Mouse (Mus musculus) adrenal gland, adult 2 months (tissue): ENCODE measurements around the gene Tbx5. TPM values are rescaled to one million over a fixed set of nuclear protein-coding genes. Genes with fewer than 3 reads are reported as not detected.

ENCODE experiments used
- DNase-seq: peaks from one replicate; pipeline ENCODE4 v3.0.0; 2021
- polyA plus RNA-seq: library from polyadenylated mRNA; depleted of rRNA; stranded (reverse); fragments of >200 nt; gene quantifications from 2 replicates; pipeline ENCODE4 v1.2.3, GENCODE M21; 2012
- total RNA-seq, 2 experiments: library from RNA; stranded (reverse); gene quantifications; 2 replicates each; pipeline ENCODE4 v1.2.3; 2021

Tbx5 gene
- total and polyA plus RNA-seq, 3 experiments: 0.12 to 0.66 (median 0.38) TPM

DNA sequence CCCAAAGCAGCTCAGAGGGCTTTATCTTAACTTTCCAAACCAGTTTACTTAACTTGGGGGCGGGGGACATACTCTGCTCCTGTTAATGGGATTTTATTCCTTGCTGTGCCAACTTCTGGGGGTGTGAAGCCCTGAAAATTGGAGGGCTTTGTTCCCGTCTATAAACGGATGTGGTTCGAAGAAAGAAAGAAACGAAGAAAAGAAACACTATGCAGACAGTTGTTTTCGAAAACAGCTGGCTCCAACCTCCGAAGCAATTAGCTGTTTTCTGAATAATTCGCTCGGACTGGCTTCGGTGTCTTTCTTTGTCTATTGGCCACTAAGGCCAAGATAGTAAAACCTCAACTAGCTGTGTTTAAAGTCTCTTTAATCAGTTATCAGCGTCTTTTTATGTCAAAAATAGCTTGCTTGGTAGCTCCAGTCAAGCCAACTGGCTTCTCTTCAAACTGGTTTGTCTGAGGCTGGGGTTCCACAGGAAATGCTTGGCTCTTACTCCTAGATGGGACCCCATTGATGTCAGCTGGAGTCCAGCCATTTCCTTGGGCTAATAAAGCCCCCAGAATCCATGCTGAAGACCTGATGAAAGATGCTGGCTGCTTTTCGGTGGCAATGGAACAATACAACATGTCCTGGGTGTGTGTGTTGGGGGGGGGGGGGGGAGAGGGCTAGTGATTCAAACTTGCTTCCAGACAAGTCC lies 21.3 kb upstream of the Tbx5 start:
- DNase-seq: no peak

DNA sequence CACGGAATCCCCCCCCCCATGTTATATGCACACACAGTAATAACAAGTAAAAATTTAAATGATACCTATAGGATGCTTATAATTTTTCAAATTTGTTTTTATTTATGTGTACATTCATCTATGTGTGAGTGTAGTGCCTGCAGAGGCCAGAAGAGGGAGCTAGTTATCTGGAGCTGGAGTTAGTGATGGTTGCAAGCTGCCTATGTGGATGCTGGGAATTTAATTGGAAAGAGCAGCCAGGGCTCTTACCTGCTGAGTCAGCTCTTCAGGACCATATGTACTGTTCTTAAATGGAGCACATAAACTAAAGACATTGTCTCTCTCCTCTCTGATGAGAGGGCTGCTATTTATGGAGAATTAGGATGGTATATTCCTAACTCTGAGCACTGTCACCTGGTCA lies 17.2 kb upstream of the Tbx5 start:
- DNase-seq: no peak

DNA sequence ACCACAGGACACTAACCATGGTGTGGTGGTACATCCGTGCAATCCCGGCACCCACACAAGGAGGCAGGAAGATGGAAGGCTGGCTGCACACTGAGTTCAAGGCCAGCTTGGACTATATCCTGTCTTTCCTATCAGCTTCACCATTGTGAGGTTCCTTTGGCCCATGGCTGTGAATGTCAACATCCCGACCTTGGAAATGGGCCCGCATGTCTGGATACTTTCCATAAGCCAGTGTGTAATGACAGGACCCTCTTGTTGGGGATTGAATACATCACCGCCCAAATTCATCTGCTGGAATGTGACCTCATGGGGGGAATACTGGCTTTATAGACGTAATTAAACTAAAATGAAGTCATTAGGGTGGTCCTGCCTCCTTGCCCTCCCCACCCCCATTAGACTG lies 12.0 kb upstream of the Tbx5 start:
- DNase-seq: no peak

DNA sequence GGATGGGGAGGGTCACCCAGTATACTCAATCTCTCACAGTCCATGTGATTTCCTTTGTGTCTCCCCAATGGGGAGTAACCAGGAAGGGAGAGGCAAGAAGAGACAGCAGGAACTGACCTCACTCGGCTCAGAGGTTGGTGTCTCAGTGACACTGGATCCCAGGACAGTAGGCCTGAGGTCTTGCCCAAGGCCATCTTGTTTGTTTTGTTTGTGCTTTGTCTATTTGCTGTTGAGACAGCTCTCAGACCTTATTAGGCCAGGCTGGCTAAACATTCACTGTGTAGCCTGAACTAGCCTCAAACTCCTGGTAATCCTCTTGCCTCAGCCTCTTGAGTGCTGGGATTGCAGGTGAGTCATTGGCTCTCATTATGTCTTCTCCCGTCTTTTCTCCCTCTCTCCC lies 11.0 kb upstream of the Tbx5 start:
- no peak for DNase-seq

DNA sequence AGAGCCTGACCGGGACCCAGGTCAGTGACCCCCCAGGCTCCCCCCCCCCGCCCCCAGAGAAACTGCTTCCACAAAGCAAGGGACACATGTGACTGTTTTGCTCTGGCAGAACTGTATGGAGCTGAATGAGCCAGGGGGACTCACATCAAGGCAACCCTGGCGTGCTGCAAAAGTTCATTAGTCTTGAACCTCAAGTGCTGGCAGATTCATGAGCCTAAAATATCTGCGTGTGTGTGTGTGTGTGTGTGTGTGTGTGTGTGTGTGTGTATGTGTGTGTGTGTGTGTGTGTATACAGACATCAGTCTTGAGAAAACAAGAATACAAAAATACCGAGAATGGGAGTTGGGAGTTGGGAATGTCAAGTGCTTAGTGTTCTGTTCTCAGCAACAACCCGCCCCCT lies 5.1 kb upstream of the Tbx5 start:
- DNase-seq: no peak

DNA sequence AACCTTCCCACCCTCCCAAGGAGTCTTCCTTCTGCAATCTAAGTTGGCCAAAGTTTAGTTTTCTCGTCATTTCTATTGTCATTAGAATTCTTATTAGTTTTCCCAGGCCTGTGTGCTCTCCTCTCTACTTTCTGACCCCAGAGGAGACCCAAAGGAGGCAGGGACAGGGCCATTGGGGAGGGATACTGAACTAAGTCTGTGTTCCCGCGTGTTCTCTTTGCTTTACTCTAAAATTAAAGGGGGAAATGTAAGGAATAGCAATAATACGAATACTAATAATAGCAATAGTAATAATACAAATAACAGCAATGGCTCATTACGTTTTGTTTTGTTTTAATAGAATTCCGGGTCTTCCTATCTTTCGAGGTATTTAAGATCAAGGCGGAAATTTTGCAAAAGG lies 1.9 kb upstream of the Tbx5 start:
- DNase-seq: no peak

DNA sequence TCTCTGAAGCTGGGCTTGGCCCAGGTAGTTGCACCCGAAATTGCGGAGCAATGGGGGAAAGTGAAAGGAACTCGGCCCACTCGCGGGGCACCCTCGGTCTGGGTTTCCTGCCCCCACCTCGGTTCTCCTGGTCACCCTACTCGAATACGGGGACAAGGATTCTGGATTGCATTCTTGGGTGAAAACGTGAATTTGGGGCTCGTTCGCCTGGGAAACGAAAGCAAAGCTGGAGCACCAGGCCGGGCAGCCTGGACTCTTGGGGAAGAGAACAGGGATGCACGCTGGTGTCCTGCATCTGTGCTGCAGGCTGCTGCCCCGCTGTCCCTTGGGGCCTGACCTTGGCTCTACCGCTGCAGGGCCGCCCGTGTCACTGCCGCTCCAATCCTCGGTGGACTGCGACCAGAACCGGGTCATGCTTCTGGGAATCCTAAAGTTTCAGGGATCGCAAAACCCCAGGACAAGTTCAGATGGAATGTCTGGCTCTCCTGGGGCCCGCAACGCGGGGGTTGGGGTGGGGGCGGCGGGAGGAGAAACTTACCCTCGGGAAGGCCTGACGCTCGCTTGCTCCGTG lies 1.2 kb upstream of the Tbx5 start:
- DNase-seq: peak; percentile 31

DNA sequence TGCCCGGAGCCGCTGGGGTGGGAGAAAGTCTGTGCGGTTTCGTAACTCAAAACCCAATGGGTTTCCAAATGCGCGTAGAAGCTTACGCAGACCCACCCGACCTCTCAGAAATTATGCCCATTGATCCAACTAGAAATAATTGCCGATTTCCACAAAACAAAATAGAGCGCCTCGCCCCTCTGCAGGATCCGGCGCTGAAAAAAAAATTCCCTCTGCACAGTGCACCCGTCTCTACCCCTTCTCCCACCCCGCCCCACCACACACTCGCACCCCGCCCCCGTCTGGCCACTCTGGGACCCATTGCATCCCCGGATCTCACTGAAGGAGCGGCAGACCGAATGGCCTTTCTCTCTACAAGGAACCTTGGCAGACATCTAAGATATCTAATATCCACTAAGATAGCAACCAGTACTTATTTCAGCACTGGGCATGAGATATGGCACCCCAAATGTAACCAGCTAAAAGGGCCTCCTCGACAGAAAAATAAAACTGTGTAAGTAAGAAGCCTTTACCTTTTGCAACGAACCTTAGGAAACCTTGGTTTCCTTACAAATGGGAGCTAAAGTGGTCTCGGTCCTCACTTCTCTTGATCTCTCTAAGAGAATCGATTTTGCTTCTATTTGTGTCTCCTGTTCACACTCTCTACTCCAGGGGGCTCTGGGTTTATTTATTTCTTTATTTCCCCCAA lies 533 bp upstream of the Tbx5 start:
- no peak for DNase-seq

DNA sequence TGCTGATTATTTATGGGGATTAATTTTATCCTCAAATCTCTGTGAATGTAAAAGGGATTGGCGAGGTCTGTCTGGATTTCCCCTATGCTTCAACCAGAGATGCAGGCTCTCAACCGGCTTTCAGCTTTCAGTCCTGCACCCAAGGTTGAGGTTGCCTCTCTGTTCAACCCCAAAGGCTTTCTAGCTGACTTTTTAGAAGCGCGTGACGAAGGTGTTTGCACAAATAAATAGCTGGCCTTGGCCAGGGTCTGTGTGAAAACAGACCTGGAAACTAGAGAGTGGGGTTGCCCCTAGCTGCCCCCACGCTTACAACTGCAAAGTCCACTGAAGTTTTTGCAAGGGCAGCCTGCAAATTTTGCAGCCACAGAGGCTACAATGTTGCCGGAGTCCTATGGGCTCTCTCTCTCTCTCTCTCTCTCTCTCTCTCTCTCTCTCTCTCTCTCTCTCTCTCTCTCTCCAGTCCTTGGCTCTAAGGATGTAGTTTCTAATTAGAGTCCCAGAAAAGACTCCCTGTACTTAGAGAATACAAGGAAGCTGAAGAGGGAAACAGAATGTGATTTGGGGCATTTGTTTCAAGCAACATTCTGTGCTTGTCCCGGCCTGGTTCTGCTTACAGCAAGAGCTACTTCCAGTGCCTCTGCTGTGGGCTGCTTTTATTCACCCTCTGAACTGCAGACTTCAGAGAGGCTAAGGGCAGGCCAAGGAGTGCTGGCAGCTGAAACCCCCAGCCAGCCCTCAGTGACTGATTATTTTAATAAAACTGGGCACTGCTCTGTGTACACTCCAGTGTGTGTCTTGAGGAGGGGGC lies 959 bp downstream of the Tbx5 start:
- no peak for DNase-seq

DNA sequence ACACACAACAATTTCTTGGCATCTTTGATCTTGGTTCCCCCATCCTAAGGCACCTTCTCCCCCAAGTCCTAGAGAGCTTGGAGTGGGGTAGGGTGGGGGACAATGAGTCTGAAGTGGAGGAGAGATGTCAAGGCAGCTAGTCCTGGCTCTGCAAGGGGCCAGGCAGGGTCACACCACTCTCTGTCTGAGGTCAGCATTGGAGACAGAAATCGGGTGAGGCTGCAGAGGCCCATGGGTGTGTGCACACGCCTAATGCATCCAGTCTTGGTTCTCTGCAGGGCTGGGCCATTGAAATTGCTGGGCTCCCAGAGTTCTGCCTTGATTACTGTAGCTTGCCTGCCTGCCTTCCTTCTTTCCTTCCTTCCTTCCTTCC lies 1.5 kb downstream of the Tbx5 start:
- DNase-seq: no peak

DNA sequence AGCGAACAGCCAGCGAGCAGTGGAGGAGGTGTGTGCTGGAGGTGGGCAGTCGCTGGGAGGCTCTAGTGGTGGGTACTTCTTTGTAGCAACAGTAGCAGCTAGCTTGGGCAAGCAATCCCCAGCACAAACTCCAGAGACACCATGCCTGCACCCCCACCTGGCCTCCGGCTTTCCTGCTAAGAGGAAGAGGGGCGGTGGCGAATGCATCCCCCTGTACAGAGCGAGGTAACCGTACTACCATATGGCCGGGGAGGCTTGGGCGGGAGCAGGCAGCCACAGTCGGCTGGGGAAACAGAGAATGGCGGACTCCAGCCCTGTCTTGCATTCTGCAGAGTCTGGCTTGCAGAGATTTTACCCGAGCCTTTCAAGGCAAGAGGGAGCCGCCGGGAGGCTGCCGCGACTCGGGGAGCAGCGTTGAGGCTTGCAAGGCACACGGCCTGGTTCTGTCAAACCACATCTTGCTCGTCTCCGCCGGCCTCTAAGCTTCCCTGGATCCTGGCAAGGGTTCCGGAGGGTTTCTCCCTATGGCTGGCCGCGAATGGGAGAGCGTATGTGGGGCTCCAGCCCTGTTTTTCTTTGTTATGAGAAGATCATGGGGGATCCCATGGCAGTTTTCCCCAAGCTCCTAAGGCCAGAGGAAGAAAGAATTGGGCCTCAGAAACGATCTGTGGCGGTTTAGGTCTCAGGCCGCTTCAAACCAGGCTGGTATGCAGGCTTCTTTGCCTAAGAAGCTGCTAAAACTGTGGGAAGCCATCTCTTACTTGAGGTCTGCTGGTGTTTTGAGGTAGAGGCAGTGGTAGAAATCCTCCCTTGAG lies 2.8 kb downstream of the Tbx5 start:
- peak; percentile 2 for DNase-seq

DNA sequence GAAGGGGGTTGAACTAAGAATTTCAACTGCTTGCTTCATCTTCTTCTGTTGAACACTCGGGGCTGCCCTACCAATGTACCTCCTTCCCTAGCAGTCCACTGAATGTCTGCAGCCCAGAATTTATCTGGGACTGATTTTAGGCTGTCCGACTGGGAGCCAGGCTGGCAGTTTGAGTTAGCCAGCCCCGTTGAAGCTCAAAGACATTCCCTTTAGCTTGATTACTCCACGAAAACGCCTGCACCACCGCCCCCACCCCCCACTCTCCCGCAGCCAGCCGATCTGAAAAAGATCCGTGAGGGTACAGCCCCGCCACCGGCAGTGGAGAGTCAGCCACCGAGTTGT lies 3.4 kb downstream of the Tbx5 start:
- no peak for DNase-seq

DNA sequence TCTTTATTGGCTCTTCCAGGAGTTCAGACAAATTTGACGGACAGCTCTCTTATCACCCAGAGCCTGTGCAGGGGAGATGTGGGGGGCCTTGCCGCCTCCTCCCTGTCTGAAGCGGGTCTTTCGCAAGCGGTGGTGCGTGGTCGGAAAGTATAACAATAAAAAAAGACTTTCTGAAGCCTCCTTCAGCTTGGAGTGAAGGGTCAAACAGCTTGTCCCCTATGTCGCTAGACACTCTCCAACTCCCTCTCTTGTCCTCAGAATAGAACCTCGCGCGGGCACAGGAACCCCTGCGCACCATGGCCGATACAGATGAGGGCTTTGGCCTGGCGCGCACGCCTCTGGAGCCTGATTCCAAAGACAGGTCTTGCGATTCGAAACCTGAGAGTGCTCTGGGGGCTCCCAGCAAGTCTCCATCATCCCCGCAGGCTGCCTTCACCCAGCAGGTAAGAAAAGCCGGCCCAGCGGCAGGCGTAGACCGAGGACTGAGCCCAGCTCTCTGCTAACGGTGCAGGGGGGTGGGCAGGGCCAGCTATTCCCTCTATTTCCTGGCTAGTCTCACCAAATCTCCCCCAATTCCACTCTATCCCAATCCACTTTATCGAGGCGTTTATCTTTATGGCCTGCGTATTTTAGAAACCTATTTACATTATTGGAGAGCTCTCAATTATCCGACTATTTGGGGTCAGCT lies 4.3 kb downstream of the Tbx5 start:
- DNase-seq: no peak

DNA sequence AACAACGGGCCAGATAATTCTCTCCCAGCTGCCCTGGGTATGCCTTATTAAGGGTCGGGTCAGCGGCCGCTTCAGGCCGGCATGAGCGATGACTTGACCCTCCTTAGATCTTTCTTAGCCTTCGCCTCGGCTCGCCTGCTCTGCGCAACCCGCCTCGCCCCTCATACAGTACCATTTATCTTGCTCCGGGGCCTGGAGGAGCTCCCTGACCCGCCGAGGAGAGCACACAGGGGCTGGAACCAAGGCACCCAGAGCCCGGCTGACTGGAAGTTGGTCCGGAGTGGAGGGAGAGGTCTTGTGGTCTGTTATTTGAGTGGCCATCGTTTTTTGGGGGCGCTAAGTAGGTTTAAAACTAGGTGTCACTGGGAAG lies 4.8 kb downstream of the Tbx5 start:
- no peak for DNase-seq

DNA sequence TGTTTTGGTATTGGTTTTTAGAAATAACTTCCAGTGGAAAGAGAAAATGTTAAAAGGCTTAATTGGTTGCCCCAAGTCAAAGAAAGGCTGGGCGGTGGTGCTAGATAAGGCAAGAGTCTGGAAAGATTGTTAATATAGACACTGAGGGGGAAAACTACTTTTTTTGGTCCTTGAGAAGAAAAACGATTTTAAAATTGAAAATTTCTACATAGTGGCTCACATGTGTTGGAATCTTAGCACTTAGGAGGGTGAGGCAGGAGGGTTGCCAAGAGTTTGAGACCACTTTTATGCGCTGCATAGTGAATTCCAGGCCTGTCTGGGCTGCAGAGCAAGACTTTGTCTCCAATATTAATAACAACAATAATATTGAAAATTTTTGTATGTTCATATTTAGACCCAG lies 5.4 kb downstream of the Tbx5 start:
- DNase-seq: no peak

DNA sequence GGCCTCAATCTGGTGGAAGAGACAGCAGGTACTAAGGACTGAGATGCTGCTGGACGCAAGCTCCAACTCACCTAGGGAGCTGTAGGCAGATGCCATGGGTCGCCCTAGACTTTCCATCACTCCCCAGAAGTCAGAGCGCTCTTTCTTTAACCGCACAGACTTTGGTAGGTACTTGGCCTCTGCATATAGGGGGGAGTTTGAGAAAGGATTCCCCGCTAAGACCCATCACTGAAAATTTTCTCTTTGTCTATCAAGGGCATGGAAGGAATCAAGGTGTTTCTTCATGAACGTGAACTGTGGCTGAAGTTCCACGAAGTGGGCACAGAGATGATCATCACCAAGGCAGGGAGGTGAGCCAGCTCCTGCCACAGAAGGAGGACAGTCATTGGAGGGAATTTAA lies 6.0 kb downstream of the Tbx5 start:
- DNase-seq: no peak

DNA sequence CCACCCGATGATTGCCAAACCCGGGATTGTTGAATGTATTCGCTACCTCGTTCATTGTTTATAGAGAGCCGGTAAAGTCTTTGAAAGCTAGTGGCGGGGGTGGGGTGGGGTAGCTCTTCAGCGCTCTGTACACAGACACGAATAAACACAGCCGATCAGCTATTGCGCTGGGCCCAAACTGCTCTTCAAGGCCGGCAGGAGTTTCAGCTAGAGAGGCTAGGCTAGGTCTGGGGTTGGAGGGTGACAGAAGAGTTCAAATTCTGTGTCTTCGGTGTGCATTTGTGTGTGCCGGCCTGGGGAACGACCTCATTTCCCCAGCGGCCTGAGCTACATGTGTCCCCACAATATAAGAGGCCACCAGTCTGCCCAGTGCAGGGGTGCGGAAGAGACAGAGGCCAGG lies 6.7 kb downstream of the Tbx5 start:
- DNase-seq: no peak

DNA sequence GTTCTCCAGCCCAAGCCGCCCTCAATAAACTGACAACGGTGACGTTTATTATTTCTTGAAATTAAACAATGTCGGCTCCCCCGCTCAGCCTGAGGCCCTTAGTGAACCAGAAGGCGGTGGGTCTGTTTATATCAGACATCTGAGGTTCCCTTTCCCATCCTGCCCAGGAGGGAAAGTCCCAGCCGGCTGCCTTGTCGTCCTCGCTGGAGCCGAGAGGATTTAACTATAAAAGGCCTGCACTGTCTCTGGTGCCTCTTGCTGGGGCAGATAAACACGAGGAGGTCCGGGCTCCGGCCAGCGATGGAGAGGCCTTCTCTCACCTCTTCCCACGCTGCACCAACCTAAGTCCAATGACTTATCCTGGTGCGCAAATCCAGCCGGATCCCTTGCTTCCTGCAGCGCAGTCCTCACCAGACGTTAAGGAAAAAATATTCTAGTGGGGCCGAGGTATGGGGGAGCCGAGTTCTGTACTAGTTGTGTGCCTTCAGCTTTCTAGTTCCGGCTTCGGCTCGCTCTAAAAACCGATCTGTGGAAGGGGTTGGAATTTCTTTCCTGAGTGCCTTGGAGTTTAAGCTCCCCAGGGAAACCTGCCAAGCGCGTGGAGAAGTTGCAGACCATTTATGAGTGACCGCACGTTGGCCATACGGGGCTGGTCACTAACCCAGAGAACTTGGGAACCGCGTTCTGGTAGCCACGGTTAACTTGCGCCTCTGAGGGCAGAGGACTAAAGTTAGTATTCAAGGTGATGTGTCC lies 7.3 kb downstream of the Tbx5 start:
- DNase-seq: no peak

DNA sequence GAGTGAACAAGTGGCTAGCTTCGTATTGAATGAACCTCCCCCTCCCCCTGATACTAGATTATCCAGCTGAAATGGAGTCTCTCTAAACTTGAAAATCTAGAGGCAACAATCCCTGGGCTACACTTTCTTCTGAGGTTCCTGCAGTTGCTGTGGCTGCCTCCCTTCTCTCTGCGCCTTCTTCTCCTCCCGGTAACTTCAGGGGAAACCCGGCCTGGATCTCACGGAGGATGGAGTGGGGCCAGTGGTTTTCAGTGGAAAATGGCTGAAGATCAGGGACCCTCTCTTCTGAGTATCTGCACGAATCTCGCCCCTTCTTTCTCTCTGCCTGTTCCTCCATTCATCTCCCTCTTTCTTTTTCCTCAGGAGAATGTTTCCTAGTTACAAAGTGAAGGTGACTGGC lies 7.9 kb downstream of the Tbx5 start:
- DNase-seq: no peak

DNA sequence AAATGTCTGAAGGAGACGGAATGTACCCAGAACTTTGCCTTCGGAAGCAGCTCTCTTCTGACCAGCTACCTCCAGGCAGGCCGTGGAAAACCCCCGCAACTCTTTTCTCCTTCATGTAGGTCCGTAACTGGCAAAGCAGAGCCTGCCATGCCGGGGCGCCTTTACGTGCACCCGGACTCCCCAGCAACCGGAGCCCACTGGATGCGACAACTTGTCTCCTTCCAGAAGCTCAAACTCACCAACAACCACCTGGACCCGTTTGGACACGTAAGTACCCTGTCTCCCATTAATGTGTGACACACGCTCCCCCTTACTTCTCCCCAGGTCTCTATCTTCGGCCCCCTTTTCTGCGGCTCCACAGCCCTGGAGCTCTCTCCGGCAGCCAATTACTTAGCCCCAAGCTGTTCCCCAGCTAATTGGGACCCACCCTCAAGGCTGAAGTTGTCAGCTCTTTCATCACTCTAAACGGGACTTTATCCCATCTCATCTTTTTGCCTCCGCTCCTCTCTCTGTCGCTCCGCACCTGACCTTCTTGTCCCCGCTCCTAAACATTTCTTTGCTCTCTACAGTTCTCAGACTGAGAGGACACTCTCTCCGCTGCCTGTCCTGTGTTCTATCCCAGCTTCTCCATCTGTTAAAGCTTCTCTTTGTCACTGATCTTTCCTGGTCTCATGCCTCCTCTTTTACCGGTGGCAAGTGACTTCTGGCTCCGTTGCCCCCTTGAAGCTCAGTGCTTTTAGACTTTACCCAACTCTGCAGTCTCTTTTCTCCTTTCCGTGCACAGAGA lies 9.4 kb downstream of the Tbx5 start:
- no peak for DNase-seq
